Mouse (Mus musculus): Measurements from ENCODE around the gene Btbd9. TPM values are rescaled to one million over a fixed set of nuclear protein-coding genes. Genes with fewer than 3 reads are reported as not detected.

Btbd9 gene
- polyA plus RNA-seq, 1 experiment: 11.7 TPM

- DNase-seq (ENCODE audit: low spot score): no peak
Measured at GRCm38 (mm10) chr17:30602175-30602574, 25.9 kb upstream of the Btbd9 start.

GRCm38 (mm10) chr17:30598300-30598699 is 22.0 kb upstream of the Btbd9 start:
- no peak for DNase-seq (ENCODE audit: low spot score)

- no peak for DNase-seq (ENCODE audit: low spot score)
Measured at GRCm38 (mm10) chr17:30597786-30598185, 21.5 kb upstream of the Btbd9 start.

- DNase-seq (ENCODE audit: low spot score): no peak
Measured at GRCm38 (mm10) chr17:30594846-30595245, 18.6 kb upstream of the Btbd9 start.

GRCm38 (mm10) chr17:30594407-30594806 is 18.1 kb upstream of the Btbd9 start:
- no peak for DNase-seq (ENCODE audit: low spot score)

- DNase-seq (ENCODE audit: low spot score): no peak
Measured at GRCm38 (mm10) chr17:30590417-30591198, 14.3 kb upstream of the Btbd9 start.

- no peak for DNase-seq (ENCODE audit: low spot score)
Measured at GRCm38 (mm10) chr17:30583258-30584001, 7.1 kb upstream of the Btbd9 start.

- no peak for DNase-seq (ENCODE audit: low spot score)
Measured at GRCm38 (mm10) chr17:30582313-30582712, 6.0 kb upstream of the Btbd9 start.

- DNase-seq (ENCODE audit: low spot score): no peak
Measured at GRCm38 (mm10) chr17:30581201-30581600, 4.9 kb upstream of the Btbd9 start.

- no peak for DNase-seq (ENCODE audit: low spot score)
Measured at GRCm38 (mm10) chr17:30580781-30581180, 4.5 kb upstream of the Btbd9 start.

- no peak for DNase-seq (ENCODE audit: low spot score)
Measured at GRCm38 (mm10) chr17:30576946-30577345, 658 bp upstream of the Btbd9 start.

- no peak for DNase-seq (ENCODE audit: low spot score)
Measured at GRCm38 (mm10) chr17:30575121-30575904, 975 bp downstream of the Btbd9 start.

- DNase-seq (ENCODE audit: low spot score): no peak
Measured at GRCm38 (mm10) chr17:30574783-30575075, 1.6 kb downstream of the Btbd9 start.

GRCm38 (mm10) chr17:30573990-30574782 is 2.1 kb downstream of the Btbd9 start:
- DNase-seq (ENCODE audit: low spot score): no peak

- DNase-seq (ENCODE audit: low spot score): no peak
Measured at GRCm38 (mm10) chr17:30570971-30571370, 5.3 kb downstream of the Btbd9 start.

- no peak for DNase-seq (ENCODE audit: low spot score)
Measured at GRCm38 (mm10) chr17:30570173-30570572, 6.1 kb downstream of the Btbd9 start.

- no peak for DNase-seq (ENCODE audit: low spot score)
Measured at GRCm38 (mm10) chr17:30568473-30568872, 7.8 kb downstream of the Btbd9 start.

- no peak for DNase-seq (ENCODE audit: low spot score)
Measured at GRCm38 (mm10) chr17:30564971-30565370, 11.3 kb downstream of the Btbd9 start.

- no peak for DNase-seq (ENCODE audit: low spot score)
Measured at GRCm38 (mm10) chr17:30564407-30564806, 11.9 kb downstream of the Btbd9 start.

GRCm38 (mm10) chr17:30563484-30564075 is 12.7 kb downstream of the Btbd9 start:
- no peak for DNase-seq (ENCODE audit: low spot score)

- no peak for DNase-seq (ENCODE audit: low spot score)
Measured at GRCm38 (mm10) chr17:30562770-30563169, 13.5 kb downstream of the Btbd9 start.

All from urinary bladder, adult 2 months (tissue).